In genomic region chr2:153139996-153140613, GRCm38 (mm10) we compare ENCODE assay signal across 8 mouse cellular contexts. TPM values are rescaled to one million over a fixed set of nuclear protein-coding genes. Genes with fewer than 3 reads are reported as not detected.
DNase-seq lines count a peak whose midpoint lies in the region; ATAC-seq and TF ChIP-seq lines count a peak whose summit lies in the region.

No protein-coding gene starts in this region.

- in situ Hi-C loops in CH12.LX (cut with MboI; ENCODE audit: low pct_ligation_motif_present, low pct_unique_long_range_greater_than_20kb, low sequenced_read_pairs), result loop anchor here (10.0 to 25.0 kb wide), 2 partner anchors 55 to 447 kb away; no protein-coding TSS in a partner anchor

- dilution Hi-C loops in CH12.LX (cut with MboI; ENCODE audit: extremely low pct_ligation_motif_present, extremely low pct_unique_long_range_greater_than_20kb, low sequenced_read_pairs), result no loop called here

- H3K27ac ChIP-seq in hindbrain, embryonic 11.5 days (ENCODE audit: low read depth, low read length), result no peak overlapping the region
- H3K27ac ChIP-seq in hindbrain, embryonic 10.5 days, result no peak overlapping the region
- no peak overlapping the region for H3K27ac ChIP-seq in CH12.LX (ENCODE audit: insufficient read depth, low read depth)
- H3K27ac ChIP-seq in hindbrain, embryonic 12.5 days, result peak overlapping the region; percentile 48; the same call in 1 of the 2 replicates
- H3K27ac ChIP-seq in midbrain, embryonic 15.5 days, result peak overlapping the region; percentile 53; the same call in 1 of the 2 replicates

- no peak overlapping the region for H3K4me2 ChIP-seq in hindbrain, embryonic 11.5 days (replicated peaks; ENCODE audit: low read depth, low read length)
- H3K4me2 ChIP-seq in CH12.LX (ENCODE audit: insufficient read depth, low read depth, poor library complexity, severe bottlenecking), result peak overlapping the region; percentile 54; the same call in 1 of the 2 replicates
- H3K4me2 ChIP-seq in hindbrain, embryonic 12.5 days (replicated peaks), result no peak overlapping the region
- no peak overlapping the region for H3K4me2 ChIP-seq in midbrain, embryonic 15.5 days

- no peak overlapping the region for H3K4me3 ChIP-seq in hindbrain, embryonic 11.5 days (ENCODE audit: low read depth, low read length)
- H3K4me3 ChIP-seq in hindbrain, embryonic 10.5 days, result no peak overlapping the region
- no peak overlapping the region for H3K4me3 ChIP-seq in CH12.LX (replicated peaks in 1 of 3; ENCODE audit: low read depth in 2 of 3, low read length in 2 of 3, poor library complexity in 1 of 3)
- no peak overlapping the region for H3K4me3 ChIP-seq in hindbrain, embryonic 12.5 days
- no peak overlapping the region for H3K4me3 ChIP-seq in midbrain, embryonic 15.5 days

- TF ChIP-seq POLR2A in CH12.LX (IDR thresholded peaks at IDR 0.05; ENCODE audit: low read depth, low read length), result no peak

- no peak for TF ChIP-seq CTCF in CH12.LX (conservative IDR thresholded peaks at IDR 0.05 in 1 of 2, IDR thresholded peaks at IDR 0.05 in 1 of 2; ENCODE audit: low read depth in 2 of 2, low read length in 2 of 2)

- DNase-seq in hindbrain, embryonic 11.5 days (ENCODE audit: low spot score), result peak; percentile 11
- no peak for DNase-seq in hindbrain, embryonic 10.5 days (ENCODE audit: low spot score)
- peak; percentile 67 for DNase-seq in CH12.LX (ENCODE audit: extremely low read depth)
- peak; percentile 15 for DNase-seq in embryo, embryonic 10.5 days (ENCODE audit: low spot score)
- DNase-seq in retina, postnatal 1 day, result no peak

- H3K79me2 ChIP-seq in CH12.LX (replicated peaks; ENCODE audit: control insufficient read depth, extremely low read depth, insufficient read depth, poor library complexity, severe bottlenecking), result no peaks in the 10 kb centered on the region

- H3K4me1 ChIP-seq in hindbrain, embryonic 11.5 days (replicated peaks; ENCODE audit: control insufficient read depth, insufficient read depth, low read length), result peaks cover 4% of the 10 kb centered on the region; the same call in 1 of the 2 replicates
- peaks cover 9% of the 10 kb centered on the region for H3K4me1 ChIP-seq in hindbrain, embryonic 10.5 days (replicated peaks)
- peaks cover 3 to 17% of the 10 kb centered on the region in 2 experiments for H3K4me1 ChIP-seq in CH12.LX (ENCODE audit: control insufficient read depth in 1 of 2, insufficient read depth in 2 of 2)
- H3K4me1 ChIP-seq in hindbrain, embryonic 12.5 days, result peaks cover 7% of the 10 kb centered on the region; the same call in 1 of the 2 replicates
- H3K4me1 ChIP-seq in midbrain, embryonic 15.5 days, result no peaks in the 10 kb centered on the region

- peak; percentile 93 for TF ChIP-seq EP300 in CH12.LX (IDR thresholded peaks at IDR 0.05; ENCODE audit: low read length)

- no peaks in the 10 kb centered on the region for H3K36me3 ChIP-seq in hindbrain, embryonic 11.5 days (ENCODE audit: control insufficient read depth, insufficient read depth, low read length)
- no peaks in the 10 kb centered on the region for H3K36me3 ChIP-seq in hindbrain, embryonic 10.5 days
- H3K36me3 ChIP-seq in CH12.LX (replicated peaks in 1 of 2; ENCODE audit: control insufficient read depth in 1 of 2, insufficient read depth in 1 of 2, low read length in 1 of 2), result no peaks in the 10 kb centered on the region
- H3K36me3 ChIP-seq in hindbrain, embryonic 12.5 days, result no peaks in the 10 kb centered on the region
- H3K36me3 ChIP-seq in midbrain, embryonic 15.5 days (replicated peaks), result no peaks in the 10 kb centered on the region

- no peak for ATAC-seq in hindbrain, embryonic 11.5 days (ENCODE audit: low FRiP score)
- ATAC-seq in hindbrain, embryonic 12.5 days (ENCODE audit: low FRiP score), result no peak
- ATAC-seq in midbrain, embryonic 15.5 days (replicated peaks), result peak; percentile 45; the same call in 1 of the 2 replicates
- ATAC-seq in megakaryocyte-erythroid progenitor cell, adult 5-6 weeks (replicated peaks; ENCODE audit: low FRiP score, low TSS enrichment, poor library complexity, severe bottlenecking), result no peak

- TF ChIP-seq RAD21 in CH12.LX (IDR thresholded peaks at IDR 0.05; ENCODE audit: low read depth, low read length), result no peak

- no peaks in the 10 kb centered on the region for H3K27me3 ChIP-seq in hindbrain, embryonic 11.5 days (ENCODE audit: control insufficient read depth, insufficient read depth, low read length)
- 0 out of 2 replicates have a peak, but pooled peaks cover 6% of the 10 kb centered on the region for H3K27me3 ChIP-seq in hindbrain, embryonic 10.5 days (ENCODE audit: insufficient read depth, poor library complexity, severe bottlenecking)
- peaks cover 45% of the 10 kb centered on the region for H3K27me3 ChIP-seq in CH12.LX (replicated peaks)
- no peaks in the 10 kb centered on the region for H3K27me3 ChIP-seq in hindbrain, embryonic 12.5 days
- no peaks in the 10 kb centered on the region for H3K27me3 ChIP-seq in midbrain, embryonic 15.5 days (replicated peaks)

- WGBS in hindbrain, embryonic 11.5 days, result 8% methylated on average over 9 of the region's 9 CpGs
- 13% methylated on average over 9 of the region's 9 CpGs for WGBS in hindbrain, embryonic 10.5 days
- 17% methylated on average over 9 of the region's 9 CpGs for WGBS in hindbrain, embryonic 12.5 days
- WGBS in midbrain, embryonic 15.5 days, result 10% methylated on average over 9 of the region's 9 CpGs

- H3K9me3 ChIP-seq in hindbrain, embryonic 11.5 days (ENCODE audit: control insufficient read depth, low read length), result no peaks in the 10 kb centered on the region
- no peaks in the 10 kb centered on the region for H3K9me3 ChIP-seq in hindbrain, embryonic 10.5 days
- H3K9me3 ChIP-seq in CH12.LX (replicated peaks; ENCODE audit: low read length), result peaks cover 3% of the 10 kb centered on the region
- no peaks in the 10 kb centered on the region for H3K9me3 ChIP-seq in hindbrain, embryonic 12.5 days (replicated peaks)
- H3K9me3 ChIP-seq in midbrain, embryonic 15.5 days, result no peaks in the 10 kb centered on the region

- no peak overlapping the region for H3K9ac ChIP-seq in hindbrain, embryonic 11.5 days (ENCODE audit: low read depth, low read length)
- no peak overlapping the region for H3K9ac ChIP-seq in CH12.LX (ENCODE audit: insufficient read depth, low read depth)
- no peak overlapping the region for H3K9ac ChIP-seq in hindbrain, embryonic 12.5 days
- H3K9ac ChIP-seq in midbrain, embryonic 15.5 days, result no peak overlapping the region

TF ChIP-seq in CH12.LX, 34 proteins besides CTCF, POLR2A, EP300 and RAD21 (continues in another document):
- TF ChIP-seq NELFE (IDR thresholded peaks at IDR 0.05; ENCODE audit: low read depth, low read length) (no peak), UBTF (IDR thresholded peaks at IDR 0.05; ENCODE audit: low read depth, low read length) (no peak), PAX5 (IDR thresholded peaks at IDR 0.05; ENCODE audit: low read length) (no peak), E2F4 (IDR thresholded peaks at IDR 0.05; ENCODE audit: insufficient replicate concordance, low read depth, low read length) (no peak), NRF1 (IDR thresholded peaks at IDR 0.05; ENCODE audit: low read depth, low read length) (no peak), TBP (conservative IDR thresholded peaks at IDR 0.05; ENCODE audit: low read depth, low read length) (no peak), MAX (IDR thresholded peaks at IDR 0.05; ENCODE audit: low read length) (no peak), MAFK (IDR thresholded peaks at IDR 0.05; ENCODE audit: insufficient replicate concordance, low read length) (peak; percentile 81), GABPA (IDR thresholded peaks at IDR 0.05; ENCODE audit: insufficient replicate concordance, low read depth, low read length) (no peak), CHD2 (IDR thresholded peaks at IDR 0.05; ENCODE audit: low read length) (peak; percentile 30; the same call in 1 of the 2 replicates), IRF4 (IDR thresholded peaks at IDR 0.05; ENCODE audit: low read depth, low read length) (peak; percentile 91), ZMIZ1 (IDR thresholded peaks at IDR 0.05; ENCODE audit: low read depth, low read length) (no peak), MAZ (IDR thresholded peaks at IDR 0.05; ENCODE audit: low read depth, low read length) (no peak), ZC3H11A (IDR thresholded peaks at IDR 0.05; ENCODE audit: low read depth, low read length) (no peak), KAT2A (IDR thresholded peaks at IDR 0.05; ENCODE audit: insufficient replicate concordance, low read length) (no peak), ETS1 (conservative IDR thresholded peaks at IDR 0.05; ENCODE audit: low read depth, low read length) (peak; percentile 47; the same call in 1 of the 2 replicates), BHLHE40 (IDR thresholded peaks at IDR 0.05; ENCODE audit: low read depth, low read length) (peak; percentile 56), MEF2A (IDR thresholded peaks at IDR 0.05; ENCODE audit: borderline replicate concordance, low read depth, low read length) (peak; percentile 62), MYC (IDR thresholded peaks at IDR 0.05; ENCODE audit: low read depth, low read length) (no peak)

RNA-seq across cellular contexts. Expression of gene Tm9sf4, which starts 21.0 kb away (rescaled TPM):
- 77.9 and 82.9 TPM in 2 replicates for polyA plus RNA-seq in hindbrain, embryonic 11.5 days (2014; fragmentation: Nextera tagmentation; extraction: Ambion mirVana)
- 74.5 and 80.5 TPM in 2 replicates for polyA plus RNA-seq in hindbrain, embryonic 10.5 days (2016; fragmentation: Nextera tagmentation; extraction: Ambion mirVana)
- total RNA-seq in CH12.LX (2012; rRNA removed) (29.0 and 30.4 TPM in 2 replicates), CH12.LX (2014; rRNA removed) (13.3 and 13.6 TPM in 2 replicates)
- 43.0 and 51.1 TPM in 2 replicates for polyA plus RNA-seq in CH12.LX (2012; ENCODE audit: insufficient read length, low read depth)
- polyA plus RNA-seq in hindbrain, embryonic 12.5 days (2016; fragmentation: Nextera tagmentation; extraction: Ambion mirVana), result 83.9 and 84.7 TPM in 2 replicates
- polyA plus RNA-seq in midbrain, embryonic 15.5 days (2015; fragmentation: Nextera tagmentation; extraction: Ambion mirVana), result 82.0 and 88.7 TPM in 2 replicates
- total RNA-seq in megakaryocyte-erythroid progenitor cell, adult 5-6 weeks (2014; fragmentation: Nextera tagmentation), result 53.7 and 58.7 TPM in 2 replicates
- 49.5 and 97.3 TPM in 2 replicates for total RNA-seq in megakaryocyte-erythroid progenitor cell, adult 5-6 weeks (2017)

RNA-seq across cellular contexts. Expression of gene Hck, which starts 31.8 kb away (rescaled TPM):
- 2.0 and 2.4 TPM in 2 replicates for polyA plus RNA-seq in hindbrain, embryonic 11.5 days (2014; fragmentation: Nextera tagmentation; extraction: Ambion mirVana)
- polyA plus RNA-seq in hindbrain, embryonic 10.5 days (2016; fragmentation: Nextera tagmentation; extraction: Ambion mirVana), result 1.4 and 2.7 TPM in 2 replicates
- total RNA-seq in CH12.LX (2012; rRNA removed) (0.08 and 0.17 TPM in 2 replicates), CH12.LX (2014; rRNA removed) (0.68 and 0.78 TPM in 2 replicates)
- 0.60 and 0.63 TPM in 2 replicates for polyA plus RNA-seq in CH12.LX (2012; ENCODE audit: insufficient read length, low read depth)
- polyA plus RNA-seq in hindbrain, embryonic 12.5 days (2016; fragmentation: Nextera tagmentation; extraction: Ambion mirVana), result 2.9 and 3.5 TPM in 2 replicates
- 2.9 and 3.3 TPM in 2 replicates for polyA plus RNA-seq in midbrain, embryonic 15.5 days (2015; fragmentation: Nextera tagmentation; extraction: Ambion mirVana)
- 2.2 TPM in 1 of 2 replicates, not detected in the other for total RNA-seq in megakaryocyte-erythroid progenitor cell, adult 5-6 weeks (2014; fragmentation: Nextera tagmentation)
- 0.23 and 3.3 TPM in 2 replicates for total RNA-seq in megakaryocyte-erythroid progenitor cell, adult 5-6 weeks (2017)

Comparison
In these comparisons a context has a peak if more than half of its experiments do, and no peak if none do; other contexts are left out.
1. DNase-seq: peak in hindbrain, embryonic 11.5 days (single experiment), CH12.LX (single experiment) and embryo, embryonic 10.5 days (single experiment); none in hindbrain, embryonic 10.5 days (single experiment) and retina, postnatal 1 day (single experiment).
2. H3K27ac ChIP-seq: peak in hindbrain, embryonic 12.5 days (single experiment) and midbrain, embryonic 15.5 days (single experiment); none in hindbrain, embryonic 11.5 days (single experiment), hindbrain, embryonic 10.5 days (single experiment) and CH12.LX (single experiment).